Mouse (Mus musculus) cortical plate, adult 2 months (tissue): ENCODE measurements around the gene Olfr97. TPM values are rescaled to one million over a fixed set of nuclear protein-coding genes. Genes with fewer than 3 reads are reported as not detected.
A peak's percentile ranks its signal among the peaks of the same experiment; 100 is the strongest.

Experiments used
- H3K27ac ChIP-seq: fragments of 200-500 bp; 2 replicates; pipeline ENCODE4 v1.5.1; 2012; ENCODE audit warnings: low read length, control low read depth, inconsistent platforms; ENCODE audit not compliant: insufficient read depth
- H3K4me1 ChIP-seq: fragments of 200-500 bp; 2 replicates; pipeline ENCODE4 v1.6.1; 2011; ENCODE audit warnings: low read length; ENCODE audit not compliant: control insufficient read depth, insufficient read depth
- H3K4me3 ChIP-seq: fragments of 200-500 bp; 2 replicates; pipeline ENCODE4 v1.5.1; 2011; ENCODE audit warnings: mild to moderate bottlenecking, low read length, control low read depth; ENCODE audit not compliant: insufficient read depth
- CTCF ChIP-seq: fragments of 200-500 bp; IDR thresholded peaks from 2 replicates; pipeline ENCODE4 v1.5.1; 2011; ENCODE audit warnings: mild to moderate bottlenecking, control low read depth, low read length; ENCODE audit not compliant: insufficient read depth; ENCODE audit errors: extremely low read depth
- POLR2A ChIP-seq: fragments of 200-500 bp; IDR thresholded peaks from 2 replicates; pipeline ENCODE4 v1.6.1; 2011; ENCODE audit warnings: mild to moderate bottlenecking, low read length, control low read depth; ENCODE audit not compliant: insufficient read depth; ENCODE audit errors: extremely low read depth
- polyA plus RNA-seq: library from polyadenylated mRNA; depleted of rRNA; stranded (reverse); fragments of >200 nt; gene quantifications from 2 replicates; pipeline ENCODE4 v1.2.3, GENCODE M21; 2012; rRNA removed

Gene Olfr97
- polyA plus RNA-seq, 1 experiment: not detected

DNA sequence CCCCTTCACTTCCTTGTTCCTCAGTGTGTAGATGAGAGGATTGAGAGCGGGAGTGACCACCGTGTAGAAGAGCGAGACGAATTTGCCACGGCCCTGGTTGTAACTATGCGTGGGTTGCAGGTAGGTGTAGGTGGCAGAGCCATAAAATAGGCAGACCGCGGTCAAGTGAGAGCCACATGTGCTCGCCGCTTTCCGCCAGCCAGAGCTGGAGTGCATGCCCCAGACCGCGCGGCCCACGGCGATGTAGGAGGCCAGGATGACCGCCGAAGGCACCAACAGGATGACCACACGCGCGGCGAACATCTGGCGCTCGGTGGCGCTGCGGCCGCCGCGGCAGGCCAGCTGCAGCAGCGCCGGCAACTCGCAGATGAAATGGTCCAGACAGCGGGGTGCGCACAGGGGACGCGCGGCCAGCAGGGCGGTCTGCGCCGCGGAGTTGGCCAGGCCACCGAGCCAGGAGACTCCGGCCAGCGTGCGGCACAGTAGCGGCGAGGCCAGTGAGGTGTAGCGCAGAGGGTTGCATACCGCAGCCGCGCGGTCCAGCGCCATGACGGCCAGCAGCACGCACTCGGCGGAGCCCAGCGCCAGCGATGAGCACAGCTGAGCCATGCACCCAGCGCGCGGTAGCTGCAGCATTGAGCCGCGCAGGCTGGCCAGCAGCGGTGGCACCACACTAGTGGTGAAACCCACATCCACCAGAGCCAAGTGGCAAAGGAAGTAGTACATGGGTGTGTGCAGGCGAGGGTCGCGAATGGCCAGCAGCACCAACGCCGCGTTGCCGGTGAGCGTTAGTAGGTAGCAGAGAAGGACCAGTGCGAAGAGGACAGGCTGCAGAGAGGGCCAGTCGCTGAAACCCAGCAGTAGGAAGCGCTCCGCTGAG is 40.0 kb downstream of the Olfr97 start:
- no peaks in the 10 kb centered on the region for H3K4me1 ChIP-seq
- TF ChIP-seq POLR2A: no peak
- no peak for TF ChIP-seq CTCF
- H3K4me3 ChIP-seq: peak overlapping the region; percentile 45
- H3K27ac ChIP-seq: no peak overlapping the region

DNA sequence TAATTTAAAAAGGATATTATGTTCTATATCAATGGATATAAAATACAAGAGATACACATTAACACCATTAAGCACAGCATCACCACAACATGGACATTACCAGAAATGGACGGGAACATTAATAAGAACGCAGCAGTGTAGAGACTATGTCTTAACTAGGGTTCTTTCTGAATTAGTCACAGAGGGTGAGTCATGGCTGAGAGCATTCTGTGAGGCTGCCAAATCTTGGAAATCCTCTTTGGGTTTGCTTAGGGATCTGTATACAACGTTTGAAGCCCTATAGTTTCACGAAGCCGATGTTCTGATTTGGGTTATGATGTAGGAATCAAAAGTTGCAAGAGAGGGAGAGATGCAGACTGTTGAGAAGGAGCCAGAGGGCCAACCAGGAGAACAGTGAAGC is 42.3 kb downstream of the Olfr97 start:
- H3K4me1 ChIP-seq: no peaks in the 10 kb centered on the region
- TF ChIP-seq CTCF (no peak), POLR2A (no peak)
- no peak overlapping the region for H3K27ac ChIP-seq
- H3K4me3 ChIP-seq: no peak overlapping the region

DNA sequence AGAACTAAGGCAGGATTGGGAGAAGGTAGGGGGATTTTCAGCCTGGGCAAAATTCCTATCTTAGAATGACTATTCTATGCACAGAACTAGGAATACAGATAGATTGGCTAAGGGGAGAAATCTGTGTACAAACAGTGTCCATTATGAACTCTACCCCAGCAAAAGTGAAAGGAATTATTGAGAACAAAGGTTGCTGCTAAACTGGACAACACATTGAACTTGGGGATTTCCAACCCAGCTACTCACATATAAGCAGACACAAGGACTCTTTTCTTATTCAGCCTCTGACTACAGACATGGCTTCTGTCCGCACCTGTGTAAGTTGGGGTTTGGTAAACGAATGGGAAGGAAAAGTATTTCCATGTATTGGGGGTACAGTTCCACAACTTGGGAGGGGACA is 43.5 kb downstream of the Olfr97 start, which contains the start of gene Ubd:
Gene Ubd, plus strand, starts transcription at position 237 of the 400 bp plus-strand sequence.
- Histone ChIP-seq H3K4me3 (no peak within 1 kb of the TSS), H3K4me1 (no peaks in the 10 kb centered on the region), H3K27ac (no peak within 1 kb of the TSS)
- TF ChIP-seq CTCF (no peak), POLR2A (no peak)

DNA sequence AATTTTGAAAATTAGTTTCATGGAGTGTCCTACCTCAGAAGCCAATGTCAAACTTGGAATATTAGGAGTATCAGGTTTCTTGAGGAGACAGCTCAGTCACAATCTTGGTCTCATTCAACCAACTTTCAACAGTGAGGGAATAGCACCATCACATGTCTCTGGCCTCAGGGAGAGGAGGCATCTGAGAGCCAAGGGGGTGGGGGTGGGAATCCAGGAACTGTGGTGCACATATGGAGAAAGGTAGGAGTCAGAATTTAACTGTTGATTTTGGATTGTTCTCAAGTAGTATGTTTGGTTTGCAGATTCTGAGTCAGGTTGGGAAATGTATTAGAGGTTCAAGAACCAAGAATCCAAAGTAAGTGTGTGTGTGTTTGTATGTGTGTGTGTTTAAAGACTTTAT is 44.1 kb downstream of the Olfr97 start:
- H3K4me3 ChIP-seq: no peak overlapping the region
- no peak overlapping the region for H3K27ac ChIP-seq
- H3K4me1 ChIP-seq: no peaks in the 10 kb centered on the region
- TF ChIP-seq POLR2A (no peak), CTCF (no peak)

DNA sequence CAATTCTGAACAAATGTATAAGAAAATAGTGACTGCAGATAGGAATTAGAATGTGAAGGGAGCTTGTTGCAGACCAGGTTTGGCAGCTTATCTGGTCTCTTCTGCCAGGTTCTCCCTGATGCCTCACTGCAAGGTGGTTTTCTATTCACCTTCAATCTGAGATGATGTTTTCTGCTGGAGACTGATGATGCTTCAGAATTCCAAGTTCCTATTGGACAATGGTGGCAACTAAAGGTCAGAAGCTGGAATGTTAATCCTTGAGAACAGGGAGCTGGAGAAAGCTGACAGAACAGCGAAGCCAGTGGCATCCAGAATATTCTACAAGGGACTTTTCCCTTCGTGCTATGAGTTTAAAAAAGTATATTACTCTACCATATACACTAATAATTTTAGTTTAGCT is 46.4 kb downstream of the Olfr97 start:
- no peak overlapping the region for H3K27ac ChIP-seq
- no peak overlapping the region for H3K4me3 ChIP-seq
- H3K4me1 ChIP-seq: no peaks in the 10 kb centered on the region
- TF ChIP-seq CTCF (no peak), POLR2A (no peak)

DNA sequence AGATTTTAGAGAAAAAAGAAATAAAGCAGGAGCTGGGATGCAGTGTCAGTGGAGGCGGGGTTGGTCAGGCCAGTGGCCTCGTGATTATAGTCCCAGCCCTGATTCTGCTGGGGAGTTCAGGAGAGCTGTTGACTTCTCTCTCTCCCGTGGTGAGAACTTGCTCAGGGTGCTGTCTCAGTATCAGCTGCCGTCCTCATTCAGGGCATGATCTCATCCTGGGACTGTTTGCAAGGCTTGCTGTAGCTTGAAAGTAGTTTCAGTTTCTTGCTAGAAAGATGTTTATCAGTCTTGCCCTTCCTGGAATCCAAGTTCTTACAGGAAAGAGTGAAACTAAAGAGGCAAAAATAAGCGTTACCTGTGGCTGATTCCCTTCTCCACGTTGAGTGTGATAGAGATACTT is 51.7 kb downstream of the Olfr97 start:
- no peak for TF ChIP-seq CTCF
- no peak for TF ChIP-seq POLR2A
- Histone ChIP-seq H3K4me1 (no peaks in the 10 kb centered on the region), H3K27ac (no peak overlapping the region), H3K4me3 (no peak overlapping the region)

Other genes starting within 250 kb of the Olfr97 start
- 3.5 and 4.1 TPM in 2 replicates for gene H2-M5, start 247.8 kb downstream of the Olfr97 start, polyA plus RNA-seq
- 25.2 and 29.3 TPM in 2 replicates for gene Zfp57, start 236.2 kb downstream of the Olfr97 start, polyA plus RNA-seq
- 99.6 and 128 TPM in 2 replicates for gene Mog, start 213.9 kb downstream of the Olfr97 start, polyA plus RNA-seq
- gene Gabbr1, start 191.4 kb downstream of the Olfr97 start, polyA plus RNA-seq: 481 and 483 TPM in 2 replicates
- gene Olfr90, start 148.8 kb downstream of the Olfr97 start, polyA plus RNA-seq: not detected in 2 replicates
- gene Olfr91, start 139.1 kb downstream of the Olfr97 start, polyA plus RNA-seq: not detected in 2 replicates
- not detected in 2 replicates for gene Olfr92, start 117.2 kb downstream of the Olfr97 start, polyA plus RNA-seq
- gene Olfr93, start 75.8 kb downstream of the Olfr97 start, polyA plus RNA-seq: not detected in 2 replicates
- not detected in 2 replicates for gene Ubd, start 43.4 kb downstream of the Olfr97 start, polyA plus RNA-seq
- gene Olfr94, start 36.3 kb downstream of the Olfr97 start, polyA plus RNA-seq: not detected in 2 replicates
- gene Olfr95, start 24.2 kb downstream of the Olfr97 start, polyA plus RNA-seq: 0.02 TPM in 1 of 2 replicates, not detected in the other
- not detected in 2 replicates for gene Olfr96, start 17.2 kb downstream of the Olfr97 start, polyA plus RNA-seq
- not detected in 2 replicates for gene Olfr98, start 26.4 kb upstream of the Olfr97 start, polyA plus RNA-seq
- 2.6 and 3.3 TPM in 2 replicates for gene H2-M3, start 32.9 kb upstream of the Olfr97 start, polyA plus RNA-seq
- gene Olfr99, start 46.1 kb upstream of the Olfr97 start, polyA plus RNA-seq: not detected in 2 replicates
- not detected in 2 replicates for gene Olfr101, start 67.0 kb upstream of the Olfr97 start, polyA plus RNA-seq
- gene Olfr102, start 79.7 kb upstream of the Olfr97 start, polyA plus RNA-seq: not detected in 2 replicates
- not detected in 2 replicates for gene Olfr103, start 102.4 kb upstream of the Olfr97 start, polyA plus RNA-seq
- not detected in 2 replicates for gene Olfr104-ps, start 122.3 kb upstream of the Olfr97 start, polyA plus RNA-seq
- not detected in 2 replicates for gene Olfr105-ps, start 141.7 kb upstream of the Olfr97 start, polyA plus RNA-seq
- not detected in 2 replicates for gene Olfr106-ps, start 153.1 kb upstream of the Olfr97 start, polyA plus RNA-seq
- gene Olfr107, start 161.9 kb upstream of the Olfr97 start, polyA plus RNA-seq: not detected in 2 replicates
- gene Olfr108, start 208.2 kb upstream of the Olfr97 start, polyA plus RNA-seq: not detected in 2 replicates
- not detected in 2 replicates for gene Olfr109, start 221.6 kb upstream of the Olfr97 start, polyA plus RNA-seq
- not detected in 2 replicates for gene H2-M2, start 246.2 kb upstream of the Olfr97 start, polyA plus RNA-seq